Mouse (Mus musculus): ENCODE data around the gene Rnf227. TPM values are rescaled to one million over a fixed set of nuclear protein-coding genes. Genes with fewer than 3 reads are reported as not detected.

Rnf227 gene
- 2.4 to 4.6 TPM (median 3.1 TPM) in 4 replicates for total RNA-seq (2023)

GRCm38 (mm10) chr11:69340161-69341131 lies at the start of gene Rnf227:
TSS of gene Rnf227 (plus strand) at chr11:69340461.

GRCm38 (mm10) chr11:69323667-69324111 lies 16.6 kb upstream of the Rnf227 start, which contains the start of the genes Cntrob and Trappc1:
TSS of gene Cntrob (minus strand) at chr11:69323775.
TSS of gene Trappc1 (plus strand) at chr11:69323980.

GRCm38 (mm10) chr11:69325628-69326407 lies 14.4 kb upstream of the Rnf227 start, which contains the start of gene Kcnab3:
TSS of gene Kcnab3 (plus strand) at chr11:69326258.

GRCm38 (mm10) chr11:69369215-69369989 lies 29.1 kb downstream of the Rnf227 start, which contains the start of gene Chd3:
TSS of gene Chd3 (minus strand) at chr11:69369406.

Other genes with a start within 250 kb of the Rnf227 start
- gene Per1, start 245.2 kb upstream of the Rnf227 start, total RNA-seq (2023): 846 to 879 TPM (median 871 TPM) in 4 replicates
- gene Hes7, start 220.1 kb upstream of the Rnf227 start, total RNA-seq (2023): 0.42 TPM in 1 of 4 replicates, not detected in the others
- gene 9130213A22Rik, start 217.9 kb upstream of the Rnf227 start, total RNA-seq (2023): not detected in 4 replicates
- gene Aloxe3, start 214.6 kb upstream of the Rnf227 start, total RNA-seq (2023): 1.5 to 3.1 TPM (median 2.2 TPM) in 4 replicates
- gene Alox12b, start 183.5 kb upstream of the Rnf227 start, total RNA-seq (2023): not detected in 4 replicates
- gene Alox8, start 142.6 kb upstream of the Rnf227 start, total RNA-seq (2023): not detected in 4 replicates
- gene Gucy2e, start 103.4 kb upstream of the Rnf227 start, total RNA-seq (2023): not detected in 4 replicates
- gene Cntrob, start 16.7 kb upstream of the Rnf227 start, total RNA-seq (2023): 26.8 to 32.9 TPM (median 27.4 TPM) in 4 replicates
- 30.7 to 42.7 TPM (median 37.7 TPM) in 4 replicates for gene Trappc1, start 16.5 kb upstream of the Rnf227 start, total RNA-seq (2023)
- 2.2 to 4.6 TPM (median 3.0 TPM) in 4 replicates for gene Kcnab3, start 14.2 kb upstream of the Rnf227 start, total RNA-seq (2023)
- 335 to 369 TPM (median 343 TPM) in 4 replicates for gene Chd3, start 28.9 kb downstream of the Rnf227 start, total RNA-seq (2023)
- gene Naa38, start 55.0 kb downstream of the Rnf227 start, total RNA-seq (2023): 34.9 to 49.9 TPM (median 39.5 TPM) in 4 replicates
- 40.5 to 48.7 TPM (median 44.6 TPM) in 4 replicates for gene Cyb5d1, start 55.2 kb downstream of the Rnf227 start, total RNA-seq (2023)
- 11.6 to 18.4 TPM (median 15.3 TPM) in 4 replicates for gene Tmem88, start 57.8 kb downstream of the Rnf227 start, total RNA-seq (2023)
- gene Kdm6b, start 73.2 kb downstream of the Rnf227 start, total RNA-seq (2023): 404 to 430 TPM (median 420 TPM) in 4 replicates
- 0.03 TPM in 1 of 4 replicates, not detected in the others for gene Dnah2, start 208.6 kb downstream of the Rnf227 start, total RNA-seq (2023)
- gene Efnb3, start 219.7 kb downstream of the Rnf227 start, total RNA-seq (2023): 0.18 to 0.66 TPM (median 0.35 TPM) in 4 replicates
- gene Wrap53, start 239.8 kb downstream of the Rnf227 start, total RNA-seq (2023): 11.0 to 15.2 TPM (median 13.1 TPM) in 4 replicates
- 122 to 134 TPM (median 130 TPM) in 4 replicates for gene Trp53, start 239.9 kb downstream of the Rnf227 start, total RNA-seq (2023)